Mouse (Mus musculus): ENCODE measurements around the gene Miga2. TPM values are rescaled to one million over a fixed set of nuclear protein-coding genes. Genes with fewer than 3 reads are reported as not detected.

The Miga2 gene
- polyA plus RNA-seq, 1 experiment: 11.1 TPM

DNA sequence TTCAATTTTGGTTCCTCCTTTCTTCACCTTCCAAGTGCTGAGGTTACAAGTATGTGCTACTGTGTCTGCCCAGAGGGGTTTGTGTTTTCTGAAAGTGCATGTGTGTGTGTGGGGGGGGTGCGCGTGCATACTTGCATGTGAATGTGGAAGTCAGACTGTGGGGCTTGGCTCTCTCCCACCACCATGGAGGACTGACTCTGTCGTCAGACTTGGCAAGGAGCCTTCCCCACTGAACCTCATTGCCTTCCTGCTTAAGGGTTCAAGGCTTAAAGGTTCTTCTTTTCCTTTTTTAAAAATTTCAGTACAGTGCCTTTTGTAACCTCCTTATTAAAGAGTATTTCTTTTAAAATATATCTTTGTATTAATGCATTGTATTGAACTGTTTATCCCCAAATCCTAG, 35.2 kb upstream of the Miga2 start:
- Histone ChIP-seq H3K4me3 (ENCODE audit: extremely low read depth, insufficient read depth, insufficient read length) (no peak overlapping the region), H3K36me3 (ENCODE audit: control insufficient read depth, insufficient read depth, low read length) (peaks cover 47% of the 10 kb centered on the region), H3K27ac (ENCODE audit: insufficient read depth, low read length) (no peak overlapping the region), H3K27me3 (ENCODE audit: control insufficient read depth, insufficient read depth, low read length) (no peaks in the 10 kb centered on the region), H3K4me1 (ENCODE audit: control insufficient read depth, insufficient read depth, insufficient read length) (no peaks in the 10 kb centered on the region)
- DNase-seq (ENCODE audit: low read depth in 1 of 2, low spot score in 2 of 2): no peak
- 79% methylated on average over 3 of the region's 3 CpGs for WGBS
- TF ChIP-seq POLR2A (IDR thresholded peaks at IDR 0.05; ENCODE audit: low read depth, low read length) (no peak), CTCF (IDR thresholded peaks at IDR 0.05; ENCODE audit: extremely low read depth, insufficient read depth, insufficient read length, insufficient replicate concordance) (no peak)

DNA sequence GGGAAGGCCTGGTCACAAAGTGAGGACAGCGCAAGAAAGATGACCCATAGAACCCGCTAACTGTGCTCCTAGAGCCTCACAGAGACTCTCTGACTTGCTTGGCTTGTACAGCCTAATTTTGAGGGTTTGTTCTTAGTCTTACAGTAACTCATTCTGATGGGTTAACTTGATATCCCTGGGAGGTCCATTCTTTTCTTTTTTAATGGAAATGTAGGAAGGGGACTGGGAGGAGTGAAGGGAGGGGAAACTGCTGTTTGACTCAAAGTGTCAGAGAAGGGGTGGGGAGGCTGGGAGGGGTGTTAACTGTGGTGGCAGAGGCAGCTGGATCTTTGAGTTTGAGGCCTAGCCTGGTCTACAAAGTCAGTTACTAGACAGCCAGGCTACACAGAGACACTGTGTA, 28.7 kb upstream of the Miga2 start:
- H3K4me3 ChIP-seq (ENCODE audit: extremely low read depth, insufficient read depth, insufficient read length): no peak overlapping the region
- H3K27ac ChIP-seq (ENCODE audit: insufficient read depth, low read length): no peak overlapping the region
- no peak for DNase-seq (ENCODE audit: low read depth in 1 of 2, low spot score in 2 of 2)
- no peak for TF ChIP-seq CTCF (IDR thresholded peaks at IDR 0.05; ENCODE audit: extremely low read depth, insufficient read depth, insufficient read length, insufficient replicate concordance)
- TF ChIP-seq POLR2A (IDR thresholded peaks at IDR 0.05; ENCODE audit: low read depth, low read length): no peak
- H3K4me1 ChIP-seq (ENCODE audit: control insufficient read depth, insufficient read depth, insufficient read length): no peaks in the 10 kb centered on the region
- H3K36me3 ChIP-seq (ENCODE audit: control insufficient read depth, insufficient read depth, low read length): peaks cover 43% of the 10 kb centered on the region
- 96% methylated on average over 2 of the region's 2 CpGs for WGBS
- H3K27me3 ChIP-seq (ENCODE audit: control insufficient read depth, insufficient read depth, low read length): no peaks in the 10 kb centered on the region

DNA sequence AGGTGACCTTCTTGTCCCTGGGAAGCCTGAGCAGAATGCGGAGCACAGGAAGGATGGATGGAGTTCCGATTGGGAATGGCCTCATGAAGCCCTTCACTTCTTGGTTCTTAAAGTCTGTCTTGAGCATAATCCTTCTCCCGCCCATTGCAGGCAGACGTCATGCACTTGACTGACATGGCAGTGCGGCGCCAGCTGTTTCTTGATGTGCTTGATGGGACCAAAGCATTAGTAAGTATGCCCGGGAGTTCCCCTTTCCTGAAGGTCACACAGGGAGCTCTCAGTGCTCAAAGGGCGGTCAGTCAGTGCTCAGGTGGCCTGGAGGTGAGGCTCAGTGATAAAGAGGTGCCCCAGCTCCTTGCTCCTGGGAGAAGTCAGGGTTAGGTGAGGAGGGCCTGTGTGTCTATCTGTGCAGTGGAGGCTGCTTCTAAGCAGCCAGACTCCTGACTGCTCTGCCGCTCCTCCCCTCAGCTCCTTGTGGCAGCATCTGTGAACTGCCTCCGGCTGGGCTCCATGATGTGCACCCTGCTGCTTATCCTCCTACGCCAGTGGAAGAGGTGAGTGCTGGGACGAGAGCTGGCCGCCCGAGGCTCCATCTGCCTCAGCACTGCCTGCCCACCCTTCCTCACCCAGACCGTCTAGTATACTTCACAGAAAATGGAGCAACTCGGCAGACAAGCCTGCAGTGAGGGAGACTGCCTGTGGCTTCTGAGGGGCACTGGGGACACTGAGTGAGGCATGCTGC, 27.7 kb upstream of the Miga2 start:
- Histone ChIP-seq H3K27ac (ENCODE audit: insufficient read depth, low read length) (no peak overlapping the region), H3K27me3 (ENCODE audit: control insufficient read depth, insufficient read depth, low read length) (no peaks in the 10 kb centered on the region), H3K4me3 (ENCODE audit: extremely low read depth, insufficient read depth, insufficient read length) (no peak overlapping the region), H3K4me1 (ENCODE audit: control insufficient read depth, insufficient read depth, insufficient read length) (no peaks in the 10 kb centered on the region), H3K36me3 (ENCODE audit: control insufficient read depth, insufficient read depth, low read length) (peaks cover 42% of the 10 kb centered on the region)
- WGBS: 95% methylated on average over 16 of the region's 16 CpGs
- DNase-seq (ENCODE audit: low read depth in 1 of 2, low spot score in 2 of 2): no peak
- TF ChIP-seq POLR2A (IDR thresholded peaks at IDR 0.05; ENCODE audit: low read depth, low read length): no peak
- TF ChIP-seq CTCF (IDR thresholded peaks at IDR 0.05; ENCODE audit: extremely low read depth, insufficient read depth, insufficient read length, insufficient replicate concordance): no peak

DNA sequence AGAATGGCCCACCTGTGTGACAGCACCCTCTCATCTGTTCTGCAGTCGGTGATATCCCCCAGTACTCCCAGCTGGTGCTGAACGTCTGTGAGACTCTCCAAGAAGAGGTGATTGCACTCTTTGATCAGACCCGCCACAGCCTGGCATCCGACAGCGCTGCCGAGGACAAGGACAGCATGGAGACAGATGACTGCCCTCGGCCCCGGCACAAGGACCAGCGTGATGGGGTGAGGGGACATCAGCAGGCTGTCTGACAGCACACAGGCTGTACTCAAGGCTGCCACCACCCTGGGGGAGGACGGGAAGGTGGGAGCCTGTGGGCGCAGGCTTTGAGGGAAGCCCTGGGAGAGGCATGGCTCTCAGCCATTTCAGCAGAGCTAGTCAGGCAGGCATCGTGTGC, 26.9 kb upstream of the Miga2 start:
- H3K27me3 ChIP-seq (ENCODE audit: control insufficient read depth, insufficient read depth, low read length): no peaks in the 10 kb centered on the region
- peaks cover 44% of the 10 kb centered on the region for H3K36me3 ChIP-seq (ENCODE audit: control insufficient read depth, insufficient read depth, low read length)
- 93% methylated on average over 12 of the region's 12 CpGs for WGBS

DNA sequence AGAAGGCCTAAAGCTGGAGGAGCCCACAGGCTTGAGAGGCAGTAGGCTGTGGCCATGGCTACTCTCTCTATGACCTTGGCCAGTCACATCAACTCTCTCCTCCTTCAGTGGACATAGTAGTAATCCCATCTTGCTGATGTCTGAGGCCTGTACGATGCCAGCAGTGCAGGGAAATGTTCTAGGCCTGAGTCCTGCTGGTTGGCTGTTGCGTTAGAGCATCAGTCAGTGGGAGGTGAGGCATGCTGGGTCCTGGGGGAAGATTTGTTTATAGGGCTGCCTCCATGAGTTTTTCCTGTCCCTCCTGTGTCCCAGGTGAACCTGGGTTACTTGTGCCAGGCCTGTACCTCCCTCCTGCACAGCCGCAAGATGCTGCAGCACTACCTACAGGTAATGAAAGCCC, 22.0 kb upstream of the Miga2 start:
- Histone ChIP-seq H3K4me1 (ENCODE audit: control insufficient read depth, insufficient read depth, insufficient read length) (no peaks in the 10 kb centered on the region), H3K27ac (ENCODE audit: insufficient read depth, low read length) (no peak overlapping the region), H3K4me3 (ENCODE audit: extremely low read depth, insufficient read depth, insufficient read length) (no peak overlapping the region), H3K27me3 (ENCODE audit: control insufficient read depth, insufficient read depth, low read length) (no peaks in the 10 kb centered on the region), H3K36me3 (ENCODE audit: control insufficient read depth, insufficient read depth, low read length) (peaks cover 48% of the 10 kb centered on the region)
- WGBS: 99% methylated on average over 3 of the region's 3 CpGs
- no peak for DNase-seq (ENCODE audit: low read depth in 1 of 2, low spot score in 2 of 2)
- no peak for TF ChIP-seq CTCF (IDR thresholded peaks at IDR 0.05; ENCODE audit: extremely low read depth, insufficient read depth, insufficient read length, insufficient replicate concordance)
- TF ChIP-seq POLR2A (IDR thresholded peaks at IDR 0.05; ENCODE audit: low read depth, low read length): no peak

More for the DNA sequence above, 26.9 kb upstream of the Miga2 start:
- Histone ChIP-seq H3K4me1 (ENCODE audit: control insufficient read depth, insufficient read depth, insufficient read length) (no peaks in the 10 kb centered on the region), H3K4me3 (ENCODE audit: extremely low read depth, insufficient read depth, insufficient read length) (no peak overlapping the region), H3K27ac (ENCODE audit: insufficient read depth, low read length) (no peak overlapping the region)
- DNase-seq (ENCODE audit: low read depth in 1 of 2, low spot score in 2 of 2): no peak
- TF ChIP-seq POLR2A (IDR thresholded peaks at IDR 0.05; ENCODE audit: low read depth, low read length) (no peak), CTCF (IDR thresholded peaks at IDR 0.05; ENCODE audit: extremely low read depth, insufficient read depth, insufficient read length, insufficient replicate concordance) (no peak)

DNA sequence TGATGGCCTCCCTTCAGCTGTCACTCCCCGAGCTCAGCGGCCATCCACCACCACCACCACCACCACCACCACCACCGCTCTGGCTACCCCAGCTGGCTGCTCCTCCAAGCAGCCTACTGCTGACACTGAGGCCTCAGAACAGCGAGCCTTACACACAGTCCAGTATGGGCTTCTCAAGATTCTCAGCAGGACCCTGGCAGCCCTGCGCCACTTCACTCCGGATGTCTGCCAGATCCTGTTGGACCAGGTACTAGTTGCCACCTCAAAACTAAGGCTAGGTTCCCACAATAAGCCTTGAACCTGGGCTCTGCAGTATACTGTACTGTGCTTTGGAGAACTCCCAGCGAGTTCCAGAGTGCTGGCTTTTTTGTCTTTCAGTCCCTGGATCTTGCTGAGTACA, 21.5 kb upstream of the Miga2 start:
- Histone ChIP-seq H3K27ac (ENCODE audit: insufficient read depth, low read length) (no peak overlapping the region), H3K27me3 (ENCODE audit: control insufficient read depth, insufficient read depth, low read length) (no peaks in the 10 kb centered on the region), H3K36me3 (ENCODE audit: control insufficient read depth, insufficient read depth, low read length) (peaks cover 46% of the 10 kb centered on the region), H3K4me1 (ENCODE audit: control insufficient read depth, insufficient read depth, insufficient read length) (no peaks in the 10 kb centered on the region), H3K4me3 (ENCODE audit: extremely low read depth, insufficient read depth, insufficient read length) (no peak overlapping the region)
- no peak for TF ChIP-seq CTCF (IDR thresholded peaks at IDR 0.05; ENCODE audit: extremely low read depth, insufficient read depth, insufficient read length, insufficient replicate concordance)
- TF ChIP-seq POLR2A (IDR thresholded peaks at IDR 0.05; ENCODE audit: low read depth, low read length): no peak
- DNase-seq (ENCODE audit: low read depth in 1 of 2, low spot score in 2 of 2): no peak
- WGBS: 95% methylated on average over 7 of the region's 7 CpGs

DNA sequence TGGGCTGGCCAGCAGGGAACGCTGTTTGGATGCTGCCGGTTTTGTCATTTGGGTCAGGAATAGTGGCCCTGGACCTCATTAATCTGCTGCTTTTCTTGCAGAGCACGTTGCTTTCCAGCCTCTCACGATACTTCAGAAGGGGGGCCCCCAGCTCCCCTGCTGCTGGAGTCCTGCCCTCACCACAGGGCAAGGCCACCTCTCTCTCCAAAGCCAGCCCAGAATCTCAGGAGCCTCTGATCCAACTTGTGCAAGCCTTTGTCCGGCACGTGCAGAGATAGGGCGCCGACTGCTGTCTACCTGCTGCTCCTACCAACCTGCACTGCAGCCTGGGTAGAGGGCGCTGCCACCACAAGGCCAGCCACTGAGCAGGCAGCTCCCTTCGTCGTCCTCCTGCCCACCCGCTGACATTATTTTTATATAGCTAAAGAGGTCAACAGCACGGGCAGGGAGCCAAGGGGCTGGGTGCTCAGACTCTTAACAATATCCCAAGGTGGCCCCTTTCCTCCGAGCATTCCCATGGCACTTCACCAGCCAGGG, 20.4 kb upstream of the Miga2 start:
- TF ChIP-seq CTCF (IDR thresholded peaks at IDR 0.05; ENCODE audit: extremely low read depth, insufficient read depth, insufficient read length, insufficient replicate concordance) (no peak), POLR2A (IDR thresholded peaks at IDR 0.05; ENCODE audit: low read depth, low read length) (no peak)
- no peaks in the 10 kb centered on the region for H3K4me1 ChIP-seq (ENCODE audit: control insufficient read depth, insufficient read depth, insufficient read length)
- WGBS: 88% methylated on average over 14 of the region's 14 CpGs
- no peaks in the 10 kb centered on the region for H3K27me3 ChIP-seq (ENCODE audit: control insufficient read depth, insufficient read depth, low read length)
- no peak overlapping the region for H3K27ac ChIP-seq (ENCODE audit: insufficient read depth, low read length)
- H3K4me3 ChIP-seq (ENCODE audit: extremely low read depth, insufficient read depth, insufficient read length): no peak overlapping the region
- peaks cover 46% of the 10 kb centered on the region for H3K36me3 ChIP-seq (ENCODE audit: control insufficient read depth, insufficient read depth, low read length)
- no peak for DNase-seq (ENCODE audit: low read depth in 1 of 2, low spot score in 2 of 2)

All from spleen, adult 2 months (tissue).